Mouse (Mus musculus) testis, postnatal 14 days (tissue): ENCODE data around the gene Ints12.

ENCODE experiments used
- DNase-seq: peaks from one replicate; pipeline ENCODE4 v3.0.0; 2021; ENCODE audit warnings: low spot score

Gene Ints12

GRCm38 (mm10) chr3:133151629-133152028 is 60.0 kb downstream of the Ints12 start:
- DNase-seq = no peak

- no peak for DNase-seq
These were observed 61.2 kb downstream of the Ints12 start for GRCm38 (mm10) chr3:133152831-133153230.

- DNase-seq = no peak
These were observed 62.0 kb downstream of the Ints12 start for GRCm38 (mm10) chr3:133153629-133154028.

GRCm38 (mm10) chr3:133154683-133155082 is 63.0 kb downstream of the Ints12 start:
- DNase-seq = no peak

- DNase-seq = no peak
These were observed 66.6 kb downstream of the Ints12 start for GRCm38 (mm10) chr3:133158260-133158659.
